Comparison of ENCODE assay signal across 19 mouse cellular contexts in the genomic region with DNA sequence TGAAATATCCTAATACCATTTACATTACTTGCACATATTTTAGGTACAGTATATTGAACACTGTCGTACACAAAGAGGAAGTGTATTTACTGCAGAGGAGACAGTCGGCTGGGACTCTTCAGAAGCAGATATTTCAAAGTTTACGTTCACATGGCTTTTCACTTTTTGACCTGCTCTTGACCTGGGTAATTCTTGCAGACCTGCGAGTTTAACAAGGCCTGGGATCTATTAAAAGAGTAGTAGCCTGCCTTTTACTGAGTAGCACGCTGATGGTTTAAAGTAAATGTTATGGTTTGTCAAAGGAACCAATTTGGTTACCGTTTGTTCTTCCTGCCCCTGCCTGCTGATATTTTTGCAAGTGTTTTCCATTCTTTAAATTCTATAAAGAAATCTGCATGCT.
"Had no signal": no experiment of that assay in that cellular context is flagged by ENCODE, and none has a peak within 500 bp of the region (broad histone marks: within the 10 kb centered on the region; RNA-seq: fewer than 3 reads in every experiment).

No protein-coding gene starts in this region.

- H3K9me3 ChIP-seq: midbrain, embryonic 10.5 days; midbrain, embryonic 12.5 days; neural tube, embryonic 13.5 days; neural tube, embryonic 15.5 days had no signal

- H3K36me3 ChIP-seq: midbrain, embryonic 10.5 days; midbrain, embryonic 12.5 days; neural tube, embryonic 13.5 days; neural tube, embryonic 15.5 days had no signal

- H3K27me3 ChIP-seq: megakaryocyte, embryonic 14.5 days; midbrain, embryonic 12.5 days; neural tube, embryonic 13.5 days; neural tube, embryonic 15.5 days had no signal

- H3K27ac ChIP-seq: liver, embryonic 14.5 days; macrophage; midbrain, embryonic 10.5 days; midbrain, embryonic 12.5 days; neural tube, embryonic 13.5 days; neural tube, embryonic 15.5 days had no signal

- H3K4me1 ChIP-seq: megakaryocyte, embryonic 14.5 days; midbrain, embryonic 10.5 days; midbrain, embryonic 12.5 days; neural tube, embryonic 13.5 days; neural tube, embryonic 15.5 days had no signal

- H3K4me2 ChIP-seq: lung, embryonic 14.5 days; midbrain, embryonic 12.5 days; neural tube, embryonic 13.5 days; neural tube, embryonic 15.5 days had no signal

- H3K4me3 ChIP-seq: megakaryocyte, embryonic 14.5 days; midbrain, embryonic 10.5 days; midbrain, embryonic 12.5 days; myocyte; neural tube, embryonic 13.5 days; neural tube, embryonic 15.5 days had no signal

- ATAC-seq: midbrain, embryonic 16.5 days had no signal

- H3K9ac ChIP-seq: liver, embryonic 14.5 days; lung, embryonic 14.5 days; midbrain, embryonic 12.5 days; neural tube, embryonic 13.5 days; neural tube, embryonic 15.5 days had no signal

- DNase-seq: lung, adult 18-20 months; lung, embryonic 14.5 days; lung, postnatal 10 days; midbrain, embryonic 14.5 days; right cerebral cortex, postnatal 25 days; right cerebral cortex, postnatal 4 days; spleen, adult 18-20 months; thymus, adult 2 months; thymus, postnatal 25 days; thymus, postnatal 4 days had no signal
